Mouse (Mus musculus): ENCODE data around the gene Stk32c.

The Stk32c gene

DNA sequence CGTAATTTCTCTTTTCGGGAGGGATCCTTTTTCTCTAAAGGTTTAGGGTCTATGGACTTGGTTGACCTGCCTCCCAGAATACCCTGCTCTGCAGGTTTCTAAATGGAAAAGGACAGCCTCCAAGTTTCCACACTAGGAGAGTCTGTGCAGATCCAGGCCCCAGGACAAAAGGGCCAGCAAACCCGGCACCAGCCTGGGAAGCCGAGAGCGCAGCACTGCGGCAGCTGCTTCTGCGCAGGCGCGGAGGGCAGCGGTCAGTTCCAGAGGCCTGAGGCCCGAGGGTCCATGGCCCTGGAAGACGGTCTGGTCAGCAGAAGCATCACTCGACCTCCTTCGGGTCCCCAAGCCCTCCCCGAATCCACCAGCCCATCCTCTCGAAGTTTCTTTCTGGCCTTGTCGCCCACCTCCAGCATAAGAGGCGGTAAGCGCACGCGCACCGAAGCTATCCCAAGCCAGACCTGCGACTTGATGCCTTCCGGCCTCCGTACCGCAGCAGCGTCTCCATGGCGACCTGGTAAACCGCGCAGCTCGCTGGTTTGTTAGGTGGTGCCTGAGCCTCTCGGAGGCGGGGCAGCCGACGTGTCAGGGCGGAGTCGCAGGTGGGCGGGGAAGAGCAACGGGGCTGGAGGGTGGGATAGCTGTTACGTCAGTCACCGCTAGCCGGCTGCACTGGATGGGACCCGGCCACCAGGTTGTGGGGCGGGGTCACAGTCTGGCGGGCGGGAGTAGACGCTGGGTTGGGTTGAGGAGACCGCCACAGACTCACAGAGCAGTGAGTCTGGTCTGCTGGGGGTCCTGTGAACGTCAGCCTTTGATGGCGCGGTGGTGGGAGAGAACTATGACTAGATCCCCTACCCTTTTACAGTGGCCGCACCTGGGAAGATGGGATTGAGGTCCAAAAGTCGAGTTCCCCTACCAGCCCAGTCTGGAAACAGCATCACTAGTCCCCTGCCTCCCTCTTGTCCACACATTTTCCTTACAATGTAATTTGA, at the start of gene Stk32c, which contains the start of gene Lrrc27:
Gene Stk32c, minus strand, starts transcription at position 554 of the 992 bp plus-strand sequence.
Gene Lrrc27, plus strand, starts transcription at position 235 of the 992 bp plus-strand sequence.
- DNase-seq = peak; percentile 97

- no peak for DNase-seq
These were observed 44.8 kb upstream of the Stk32c start for GRCm38 (mm10) chr7:139257752-139258542.

GRCm38 (mm10) chr7:139254626-139255025, 41.5 kb upstream of the Stk32c start:
- DNase-seq = no peak

GRCm38 (mm10) chr7:139253462-139253861, 40.4 kb upstream of the Stk32c start:
- DNase-seq = no peak

DNA sequence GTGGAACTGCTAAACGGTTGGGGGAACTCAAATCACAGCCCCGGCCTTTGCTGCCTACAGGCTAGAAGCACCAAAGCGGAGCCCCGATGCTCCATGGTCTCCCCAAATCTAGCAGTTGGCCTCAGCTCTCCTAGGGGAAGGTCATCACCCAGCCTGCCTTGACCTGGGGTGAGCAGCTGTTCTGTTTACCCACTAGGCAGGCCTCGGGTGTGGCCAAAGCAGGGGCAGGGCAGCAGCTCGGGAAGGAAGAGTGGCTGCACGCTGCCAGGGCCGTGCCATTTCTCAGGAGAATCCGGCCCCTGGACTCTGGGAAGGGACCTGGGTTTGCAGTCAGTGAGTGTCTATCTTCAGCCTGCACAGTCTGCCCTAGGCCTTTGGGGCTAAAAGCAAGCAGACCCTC, 39.9 kb upstream of the Stk32c start:
- no peak for DNase-seq

- no peak for DNase-seq
These were observed 39.5 kb upstream of the Stk32c start for GRCm38 (mm10) chr7:139252566-139252965.

GRCm38 (mm10) chr7:139251881-139252301, 38.8 kb upstream of the Stk32c start:
- peak; percentile 54 for DNase-seq

DNA sequence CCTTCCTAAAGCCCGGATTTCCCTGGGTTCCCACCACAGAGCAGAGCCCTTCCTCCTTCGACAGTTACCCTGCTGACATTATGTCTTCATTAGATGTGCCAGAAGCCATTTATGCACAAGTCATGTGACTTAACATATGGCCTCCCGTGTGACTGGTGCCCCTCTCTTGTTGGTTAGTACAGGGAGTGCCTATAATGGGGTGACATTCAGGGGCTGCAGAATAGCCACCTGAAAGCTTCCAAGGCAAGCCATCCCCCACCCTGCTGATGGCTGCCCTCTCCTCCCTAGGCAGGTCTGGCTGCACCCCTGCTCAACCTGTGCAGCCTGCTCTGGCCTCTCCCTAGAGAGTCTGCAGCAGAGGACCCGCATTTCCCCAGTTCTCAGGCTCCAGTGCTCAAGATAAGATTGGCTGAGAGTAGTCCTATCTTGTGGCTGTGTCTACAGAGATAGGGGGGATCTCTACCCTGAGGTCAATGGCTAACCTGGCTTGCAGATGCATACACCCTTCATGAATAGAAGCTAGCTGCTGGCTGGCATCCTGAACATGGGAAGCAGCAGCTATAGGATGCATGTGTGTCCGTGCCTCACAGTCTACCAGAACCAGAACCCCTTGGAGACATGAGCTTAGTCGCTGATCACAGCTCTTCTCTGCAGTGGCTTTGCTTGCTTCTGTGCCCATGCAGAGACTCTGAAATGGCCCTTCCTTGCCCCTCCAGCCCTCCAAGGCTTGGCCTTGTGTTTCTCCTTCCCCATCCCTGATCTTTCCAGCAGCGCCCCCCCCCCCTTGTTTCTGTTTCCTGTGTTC, 36.5 kb upstream of the Stk32c start:
- no peak for DNase-seq

- DNase-seq = no peak
These were observed 35.7 kb upstream of the Stk32c start for GRCm38 (mm10) chr7:139248615-139249405.

GRCm38 (mm10) chr7:139247881-139248614, 34.9 kb upstream of the Stk32c start, which contains the start of gene Pwwp2b:
Pwwp2b (plus strand) TSS chr7:139248482.
- peak; percentile 69 for DNase-seq

- no peak for DNase-seq
These were observed 34.1 kb upstream of the Stk32c start for GRCm38 (mm10) chr7:139246931-139247880.

DNA sequence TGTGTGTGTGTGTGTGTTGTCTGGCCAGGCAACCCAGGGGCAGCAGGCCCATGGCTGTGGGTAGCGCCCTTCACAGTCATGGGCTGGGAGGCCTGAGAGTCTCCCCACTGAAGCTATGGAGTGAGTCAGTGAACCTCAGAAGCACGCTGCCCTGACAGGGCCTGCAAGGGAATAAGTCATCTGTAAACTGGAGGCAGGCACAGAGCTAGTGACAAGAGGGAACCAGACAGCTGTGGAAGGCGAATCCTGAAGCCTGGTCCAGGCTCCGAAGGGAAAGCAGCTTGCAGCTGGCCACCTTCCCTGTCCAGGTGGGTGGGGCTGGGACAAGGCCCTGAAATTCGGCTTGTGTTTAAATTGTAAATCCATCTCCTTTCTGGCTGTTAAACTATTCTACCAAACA, 33.0 kb upstream of the Stk32c start:
- no peak for DNase-seq

DNA sequence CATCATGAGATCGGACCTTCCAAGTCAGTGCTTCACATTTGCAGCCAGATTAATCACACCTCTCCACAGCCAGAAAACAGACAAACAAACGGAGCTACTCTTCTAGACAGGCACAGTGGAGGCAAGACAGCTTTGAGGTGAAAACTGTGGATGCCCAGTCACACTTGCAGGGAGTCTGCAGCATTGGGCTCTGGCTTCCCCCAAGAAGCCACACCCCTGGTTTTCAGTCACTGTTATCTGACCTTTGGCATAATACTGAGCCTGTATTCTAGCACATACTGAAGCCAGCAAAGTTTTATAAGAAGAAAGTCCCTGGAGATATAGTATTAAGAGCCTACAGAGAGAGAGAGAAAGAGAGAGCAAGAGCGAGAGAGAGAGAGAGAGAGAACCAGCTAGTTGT, 26.3 kb upstream of the Stk32c start:
- no peak for DNase-seq

- DNase-seq = no peak
These were observed 22.7 kb upstream of the Stk32c start for GRCm38 (mm10) chr7:139235651-139236358.

- peak; percentile 61 for DNase-seq
These were observed 21.5 kb upstream of the Stk32c start for GRCm38 (mm10) chr7:139234426-139235188.

GRCm38 (mm10) chr7:139233714-139234113, 20.6 kb upstream of the Stk32c start:
- DNase-seq = peak; percentile 76

DNA sequence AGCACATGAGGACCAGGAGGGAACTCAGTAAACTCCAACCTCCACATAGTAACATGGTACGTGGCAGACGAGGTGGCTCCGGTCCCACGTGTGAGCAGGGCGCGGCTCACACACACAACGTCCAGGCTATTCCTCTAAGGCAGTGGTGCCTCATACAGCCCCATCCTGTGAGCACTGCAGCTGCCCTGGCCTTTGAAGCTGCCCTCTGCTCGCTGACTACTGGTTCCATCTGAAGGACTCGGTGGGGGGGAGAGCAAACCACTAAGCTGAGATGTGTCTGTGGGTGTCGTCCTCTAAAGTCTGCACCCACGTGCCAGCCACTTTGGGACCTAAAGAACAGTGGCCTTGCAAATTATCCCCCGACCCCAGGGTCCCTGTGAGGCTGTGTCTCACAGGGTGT, 17.1 kb upstream of the Stk32c start:
- no peak for DNase-seq

GRCm38 (mm10) chr7:139229837-139230236, 16.7 kb upstream of the Stk32c start:
- no peak for DNase-seq
